Mouse (Mus musculus): ENCODE measurements around the gene Csnk1g2.

Csnk1g2 gene

DNA sequence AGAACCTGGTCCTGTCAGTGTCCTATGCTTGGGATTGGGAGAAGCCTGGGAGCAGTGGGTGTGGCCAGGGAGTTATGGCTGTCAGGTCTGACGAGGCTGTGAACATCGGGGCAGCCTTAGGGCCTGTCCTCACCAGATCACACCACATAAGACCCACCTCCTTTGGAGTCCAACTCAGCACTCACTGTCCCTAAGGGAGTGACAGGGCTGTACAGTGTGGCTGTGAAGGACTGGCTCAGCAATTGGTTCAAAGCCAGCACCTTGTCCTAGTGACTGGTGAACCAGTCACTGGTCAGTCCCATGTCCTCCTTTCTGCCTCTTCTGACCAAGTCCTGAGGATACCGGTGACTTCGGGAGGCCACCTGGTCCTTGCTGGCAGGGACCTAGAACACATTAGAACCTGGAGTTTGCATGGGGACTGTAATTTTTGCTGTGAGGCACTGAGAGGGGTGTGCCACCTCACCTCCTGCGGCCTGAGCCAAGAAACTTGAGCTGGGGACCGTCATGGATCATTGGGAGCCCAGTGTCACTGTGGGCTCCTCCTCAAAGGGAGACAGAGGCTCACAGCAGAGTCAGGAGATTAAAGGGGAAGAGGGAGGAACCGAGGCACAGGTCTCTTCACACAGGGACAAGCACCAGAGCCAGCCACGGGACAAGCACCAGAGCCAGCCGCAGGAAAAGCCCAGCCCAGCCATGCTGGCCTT is 57.1 kb downstream of the Csnk1g2 start:
- peak in 1 of 2 experiments; percentile 52 for DNase-seq (ENCODE audit: low spot score in 2 of 2)

DNA sequence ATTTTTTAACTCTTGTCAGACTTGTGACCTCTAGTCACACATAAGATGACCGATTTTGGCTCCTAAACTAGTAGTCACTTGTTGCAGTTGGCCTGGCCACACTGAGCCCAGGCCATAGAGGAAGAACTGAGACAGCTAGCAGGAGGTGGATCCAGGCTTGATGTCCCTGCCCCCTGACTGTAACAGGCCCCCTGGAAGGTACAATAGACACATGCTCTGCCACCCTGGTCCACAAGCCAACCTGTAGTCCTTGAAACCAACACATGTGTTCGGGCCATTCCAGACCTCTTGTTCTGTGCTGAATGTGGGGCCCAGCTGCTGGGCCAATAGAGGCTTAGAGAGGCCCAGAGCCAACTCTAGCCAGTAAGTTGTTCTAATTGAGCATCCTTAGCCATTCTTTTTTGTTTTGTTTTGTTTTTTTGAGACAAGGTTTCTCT is 57.6 kb downstream of the Csnk1g2 start:
- no peak for DNase-seq (ENCODE audit: low spot score in 2 of 2)

DNA sequence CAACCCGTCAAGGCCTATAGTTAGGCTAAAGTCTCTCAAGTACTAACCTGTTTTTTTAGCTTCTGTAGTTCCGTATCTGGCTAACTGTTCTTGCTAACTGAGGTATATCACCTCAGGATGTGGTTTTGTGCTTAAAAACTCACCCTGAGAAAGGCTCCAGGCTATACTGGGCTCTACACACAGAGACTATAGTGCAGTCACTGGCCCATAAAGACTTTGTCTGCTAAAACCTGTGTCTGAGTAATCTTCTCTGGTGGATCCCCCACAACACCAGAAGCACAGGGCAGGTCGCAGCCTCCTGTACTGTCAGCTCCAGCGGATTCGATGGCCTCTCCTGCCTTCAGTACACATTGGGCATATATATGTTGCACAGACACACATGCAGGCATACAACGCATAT is 59.4 kb downstream of the Csnk1g2 start:
- no peak for DNase-seq (ENCODE audit: low spot score in 2 of 2)

DNA sequence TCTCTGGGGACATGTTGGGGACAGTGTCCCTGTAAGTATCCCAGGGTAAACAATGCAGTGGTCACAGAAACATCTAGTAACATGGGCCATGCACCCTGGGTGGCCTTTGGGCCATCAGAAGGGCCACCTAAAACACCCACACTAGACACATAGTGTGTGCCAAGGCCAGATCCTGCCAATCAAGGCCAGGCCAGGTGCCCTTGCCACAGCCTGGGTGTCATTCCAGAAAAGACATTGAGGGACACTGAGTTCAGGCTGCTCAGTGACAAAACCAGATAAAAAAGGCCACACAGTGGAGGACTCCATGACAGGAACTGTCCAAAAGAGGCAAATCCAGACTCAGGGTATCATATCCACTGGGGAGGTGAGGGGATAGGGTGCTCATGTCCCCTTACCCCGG is 61.0 kb downstream of the Csnk1g2 start:
- DNase-seq (ENCODE audit: low spot score in 2 of 2) = no peak

DNA sequence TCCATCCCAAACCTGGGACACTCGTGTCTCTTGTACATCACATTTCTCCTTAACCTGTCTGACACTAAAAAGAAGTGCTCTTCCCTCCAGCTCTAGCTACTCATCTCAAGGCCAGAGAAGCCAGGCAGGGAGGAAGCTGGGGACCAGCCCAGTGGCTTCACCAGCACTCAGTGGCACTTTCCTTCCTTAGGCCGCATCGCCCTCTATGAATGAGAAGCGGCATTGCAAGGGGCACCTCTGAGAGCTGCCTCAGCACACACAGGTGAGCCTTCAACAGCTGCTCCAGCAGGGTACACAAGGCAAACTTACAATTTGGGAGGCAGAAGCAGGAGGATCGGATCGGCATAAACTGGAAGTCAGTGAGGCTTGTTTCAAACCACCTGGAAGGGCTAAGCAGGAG is 61.6 kb downstream of the Csnk1g2 start:
- DNase-seq (ENCODE audit: low spot score in 2 of 2) = peak in 1 of 2 experiments; percentile 77

DNA sequence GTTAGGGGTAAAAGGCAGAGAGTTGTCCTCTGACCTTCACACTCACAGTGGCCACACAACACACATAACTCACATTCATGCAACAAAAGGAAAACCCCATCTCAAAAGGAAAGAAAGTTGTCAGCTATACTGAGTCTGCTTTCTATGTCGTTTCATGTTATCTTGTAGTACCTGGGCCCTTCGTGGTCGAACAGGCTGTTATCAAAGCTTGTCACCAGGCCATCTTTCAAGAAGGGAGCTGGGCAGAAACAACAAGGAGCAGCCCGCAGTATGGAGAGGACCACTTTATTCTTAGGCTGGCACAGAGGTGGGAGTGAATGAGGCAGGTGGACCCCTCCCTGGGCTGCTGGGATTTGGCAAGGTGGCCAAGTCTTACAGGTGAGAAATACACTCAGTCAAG is 62.3 kb downstream of the Csnk1g2 start:
- no peak for DNase-seq (ENCODE audit: low spot score in 2 of 2)

DNA sequence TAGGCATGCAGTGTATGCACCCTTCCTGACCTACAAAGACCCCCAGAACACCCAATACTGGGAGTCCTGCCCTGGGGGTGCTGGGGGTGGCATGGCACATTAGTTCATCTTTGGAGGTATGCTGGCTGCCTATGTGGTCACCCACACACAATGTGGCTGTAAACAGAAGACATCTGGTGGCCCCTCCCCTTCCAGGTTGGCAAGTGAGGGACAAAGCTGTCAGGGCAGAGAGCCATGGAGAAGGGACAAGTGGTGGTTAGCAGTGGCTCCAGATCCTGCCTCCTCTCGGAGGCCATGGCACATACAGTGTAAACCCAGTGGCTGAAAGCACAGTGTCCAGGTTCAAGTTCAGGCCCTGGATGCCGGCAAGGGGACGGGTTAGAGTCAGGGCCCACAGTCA is 64.0 kb downstream of the Csnk1g2 start:
- DNase-seq (ENCODE audit: low spot score in 2 of 2) = no peak

DNA sequence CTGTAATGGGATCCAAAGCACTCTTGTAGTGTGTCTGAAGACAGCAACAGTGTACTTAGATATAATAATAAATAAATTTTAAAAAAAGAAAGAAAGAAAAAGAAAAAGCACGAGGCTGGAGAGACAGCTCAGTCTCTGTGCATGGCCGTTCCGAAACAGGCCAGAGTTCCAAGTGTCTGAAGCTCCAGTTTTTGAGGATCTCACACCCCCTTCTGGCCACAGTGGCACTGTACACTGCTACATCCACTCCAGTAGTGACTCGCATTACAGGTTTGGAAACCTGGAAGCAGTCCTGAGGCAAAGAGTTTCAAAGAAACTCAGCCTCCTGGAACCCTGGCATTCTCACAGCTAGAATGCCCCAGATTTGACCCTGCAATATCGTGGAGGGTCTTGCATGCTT is 65.2 kb downstream of the Csnk1g2 start:
- peak in 1 of 2 experiments; percentile 80 for DNase-seq (ENCODE audit: low spot score in 2 of 2)

Measured in urinary bladder, postnatal 36 days (tissue).